Mouse (Mus musculus): ENCODE results near the gene Trim25.

The Trim25 gene

GRCm38 (mm10) chr11:88998974-88999722 is at the start of gene Trim25:
Gene Trim25 (plus strand): TSS chr11:88999376.
- ChIA-PET POLR2A (interaction anchor here (0.6 to 51.7 kb wide), 31 partner anchors 10 to 620 kb away, joined by 3 to 1912 read pairs (median 6); partner anchors contain the start of genes Coil (in 1 of the 4), Dgke (in 1 of the 4), Elobl (in 1 of the 4) and Scpep1 (in 1 of the 4)), CTCF (interaction anchor here (0.6 to 6.2 kb wide), 13 partner anchors 9 to 151 kb away, joined by 3 to 52 read pairs (median 4); no protein-coding TSS in a partner anchor)

- ChIA-PET POLR2A (interaction anchor here (0.5 to 51.7 kb wide), 49 partner anchors 3 to 331 kb away, joined by 3 to 1912 read pairs (median 5); partner anchors contain the start of genes Coil (in 3 of the 4), Akap1 (in 2 of the 4), Elobl (in 2 of the 4) and Scpep1 (in 1 of the 4)), CTCF (interaction anchor here (0.6 to 1.2 kb wide), 10 partner anchors 23 to 119 kb away, joined by 3 to 5 read pairs (median 3); no protein-coding TSS in a partner anchor)
Observed at GRCm38 (mm10) chr11:88949802-88950639, 49.2 kb upstream of the Trim25 start.

- POLR2A ChIA-PET = interaction anchor here (0.5 to 51.7 kb wide), 50 partner anchors 2 to 921 kb away, joined by 3 to 1912 read pairs (median 5); partner anchors contain the start of genes Coil (in 3 of the 4), Akap1 (in 2 of the 4), Elobl (in 2 of the 4) and Scpep1 (in 1 of the 4)
- CTCF ChIA-PET = interaction anchor here (0.6 to 1.1 kb wide), 6 partner anchors 22 to 71 kb away, joined by 3 to 4 read pairs (median 3); no protein-coding TSS in a partner anchor
Observed at GRCm38 (mm10) chr11:88950640-88951250, 48.4 kb upstream of the Trim25 start.

GRCm38 (mm10) chr11:88951576-88951975 is 47.6 kb upstream of the Trim25 start:
- ChIA-PET POLR2A (interaction anchor here (0.6 to 51.7 kb wide), 32 partner anchors 1 to 964 kb away, joined by 3 to 1912 read pairs (median 5); partner anchors contain the start of genes Coil (in 3 of the 4), Akap1 (in 2 of the 4), Elobl (in 2 of the 4) and Dynll2 (in 1 of the 4)), CTCF (interaction anchor here in 3 of 4 experiments (0.6 to 0.9 kb wide), 3 partner anchors 28 to 43 kb away, joined by 3 to 8 read pairs (median 3); no protein-coding TSS in a partner anchor)

GRCm38 (mm10) chr11:88952117-88952516 is 47.1 kb upstream of the Trim25 start:
- ChIA-PET CTCF (interaction anchor here in 3 of 4 experiments (0.7 to 0.9 kb wide), 4 partner anchors 20 to 263 kb away, joined by 3 read pairs; no protein-coding TSS in a partner anchor), POLR2A (interaction anchor here (0.6 to 51.7 kb wide), 24 partner anchors 1 to 899 kb away, joined by 3 to 1912 read pairs (median 6); partner anchors contain the start of genes Coil (in 3 of the 4), Akap1 (in 2 of the 4), Elobl (in 2 of the 4) and Scpep1 (in 1 of the 4))

- CTCF ChIA-PET = interaction anchor here in 1 of 4 experiments (0.6 to 1.5 kb wide), 3 partner anchors 14 to 23 kb away, joined by 3 to 5 read pairs (median 4); no protein-coding TSS in a partner anchor
Observed at GRCm38 (mm10) chr11:88953582-88953981, 45.6 kb upstream of the Trim25 start.

GRCm38 (mm10) chr11:88954803-88955202 is 44.4 kb upstream of the Trim25 start:
- ChIA-PET CTCF (interaction anchor here (0.5 to 2.0 kb wide), 30 partner anchors 9 to 1070 kb away, joined by 3 to 14 read pairs (median 4); partner anchors contain the start of gene Coil (in 1 of the 4)), POLR2A (interaction anchor here (0.5 to 51.7 kb wide), 70 partner anchors 2 to 899 kb away, joined by 3 to 1912 read pairs (median 5); partner anchors contain the start of genes Akap1 (in 4 of the 4), Coil (in 3 of the 4), Elobl (in 3 of the 4) and Scpep1 (in 1 of the 4))

More at GRCm38 (mm10) chr11:88953582-88953981, 45.6 kb upstream of the Trim25 start:
- POLR2A ChIA-PET = interaction anchor here (0.6 to 51.7 kb wide), 21 partner anchors 1 to 1625 kb away, joined by 3 to 1912 read pairs (median 7); partner anchors contain the start of genes Coil (in 2 of the 4), Elobl (in 2 of the 4), Scpep1 (in 1 of the 4) and Trim25 (in 1 of the 4)

GRCm38 (mm10) chr11:88955217-88955969 is 43.8 kb upstream of the Trim25 start, which contains the start of gene Scpep1:
Gene Scpep1 (minus strand): TSS chr11:88955465.
- ChIA-PET CTCF (interaction anchor here (0.5 to 2.0 kb wide), 31 partner anchors 8 to 1070 kb away, joined by 3 to 14 read pairs (median 4); partner anchors contain the start of gene Coil (in 2 of the 4)), POLR2A (interaction anchor here (0.5 to 51.7 kb wide), 66 partner anchors 3 to 757 kb away, joined by 3 to 1912 read pairs (median 5); partner anchors contain the start of genes Akap1 (in 4 of the 4), Coil (in 3 of the 4), Elobl (in 3 of the 4) and Scpep1 (in 1 of the 4))

- ChIA-PET POLR2A (interaction anchor here (0.5 to 51.7 kb wide), 20 partner anchors 6 to 115 kb away, joined by 3 to 1912 read pairs (median 6); partner anchors contain the start of genes Coil (in 3 of the 4), Elobl (in 3 of the 4), Scpep1 (in 1 of the 4) and Trim25 (in 1 of the 4)), CTCF (interaction anchor here in 3 of 4 experiments (0.8 to 4.4 kb wide), 12 partner anchors 15 to 110 kb away, joined by 3 to 26 read pairs (median 4); no protein-coding TSS in a partner anchor)
Observed at GRCm38 (mm10) chr11:88958851-88959250, 40.3 kb upstream of the Trim25 start.

GRCm38 (mm10) chr11:88966881-88967361 is 32.3 kb upstream of the Trim25 start, which contains the start of gene Elobl:
Gene Elobl (minus strand): TSS chr11:88966931.
- ChIA-PET CTCF (interaction anchor here in 2 of 4 experiments (0.7 to 1.9 kb wide), 3 partner anchors 10 to 34 kb away, joined by 4 to 8 read pairs (median 4); no protein-coding TSS in a partner anchor), POLR2A (interaction anchor here in 3 of 4 experiments (0.6 to 51.7 kb wide), 17 partner anchors 9 to 557 kb away, joined by 3 to 1912 read pairs (median 24); partner anchors contain the start of genes Scpep1 (in 3 of the 3), Akap1 (in 1 of the 3) and Trim25 (in 1 of the 3))

- POLR2A ChIA-PET = interaction anchor here in 3 of 4 experiments (0.6 to 51.7 kb wide), 45 partner anchors 12 to 923 kb away, joined by 3 to 1912 read pairs (median 4); partner anchors contain the start of genes Scpep1 (in 3 of the 3), Akap1 (in 1 of the 3), Dgke (in 1 of the 3) and Srsf1 (in 1 of the 3)
- CTCF ChIA-PET = interaction anchor here in 2 of 4 experiments (0.5 to 1.5 kb wide), 3 partner anchors 14 to 34 kb away, joined by 3 to 7 read pairs (median 3); partner anchors contain the start of gene Scpep1 (in 1 of the 2)
Observed at GRCm38 (mm10) chr11:88970202-88970732, 28.9 kb upstream of the Trim25 start, which contains the start of gene Coil. Gene Coil (plus strand): TSS chr11:88970252.

GRCm38 (mm10) chr11:88973776-88974701 is 25.1 kb upstream of the Trim25 start:
- POLR2A ChIA-PET = interaction anchor here (0.6 to 51.7 kb wide), 69 partner anchors 8 to 430 kb away, joined by 3 to 1912 read pairs (median 4); partner anchors contain the start of genes Akap1 (in 3 of the 4), Scpep1 (in 3 of the 4), Trim25 (in 2 of the 4) and Dgke (in 1 of the 4)
- CTCF ChIA-PET = interaction anchor here (0.5 to 5.1 kb wide), 34 partner anchors 9 to 631 kb away, joined by 3 to 30 read pairs (median 3); partner anchors contain the start of genes Scpep1 (in 2 of the 4), Akap1 (in 1 of the 4) and Trim25 (in 1 of the 4)

- ChIA-PET POLR2A (interaction anchor here (0.6 to 51.7 kb wide), 44 partner anchors 2 to 258 kb away, joined by 3 to 1912 read pairs (median 4); partner anchors contain the start of genes Trim25 (in 3 of the 4), Elobl (in 2 of the 4), Scpep1 (in 2 of the 4) and Akap1 (in 1 of the 4)), CTCF (interaction anchor here (0.6 to 5.1 kb wide), 49 partner anchors 8 to 555 kb away, joined by 3 to 77 read pairs (median 4); partner anchors contain the start of genes Scpep1 (in 2 of the 4), Elobl (in 1 of the 4) and Trim25 (in 1 of the 4))
Observed at GRCm38 (mm10) chr11:88976320-88976719, 22.9 kb upstream of the Trim25 start.
